25 mouse cellular contexts compared by ENCODE assay signal in genomic region chr5:111942792-111943191, GRCm38 (mm10).
DNase-seq lines count a peak whose midpoint lies in the region; ATAC-seq and TF ChIP-seq lines count a peak whose summit lies in the region.
"Had no signal": no experiment of that assay in that cellular context is flagged by ENCODE, and none has a peak within 500 bp of the region (broad histone marks: within the 10 kb centered on the region; RNA-seq: fewer than 3 reads in every experiment).

No protein-coding gene starts in this region.

- no peak for TF ChIP-seq POLR2A in myocyte (IDR thresholded peaks at IDR 0.05; ENCODE audit: insufficient read length, low read depth)

- no peak overlapping the region for H3K9ac ChIP-seq in hindbrain, embryonic 12.5 days
- no peak overlapping the region for H3K9ac ChIP-seq in neural tube, embryonic 13.5 days
- no peak overlapping the region for H3K9ac ChIP-seq in neural tube, embryonic 15.5 days (replicated peaks)
- H3K9ac ChIP-seq in midbrain, embryonic 13.5 days (replicated peaks), result no peak overlapping the region
- H3K9ac ChIP-seq: heart, embryonic 15.5 days; kidney, embryonic 15.5 days; liver, embryonic 12.5 days; liver, postnatal 0 days had no signal

- peak overlapping the region; percentile 93 for H3K27ac ChIP-seq in hindbrain, embryonic 12.5 days
- no peak overlapping the region for H3K27ac ChIP-seq in hindbrain, embryonic 10.5 days
- H3K27ac ChIP-seq in neural tube, embryonic 13.5 days (replicated peaks), result peak overlapping the region; percentile 86
- H3K27ac ChIP-seq in neural tube, embryonic 15.5 days (replicated peaks), result no peak overlapping the region
- peak overlapping the region; percentile 93 for H3K27ac ChIP-seq in midbrain, embryonic 13.5 days
- no peak overlapping the region for H3K27ac ChIP-seq in embryonic facial prominence, embryonic 10.5 days (replicated peaks)
- H3K27ac ChIP-seq: heart, embryonic 10.5 days; heart, embryonic 15.5 days; kidney, embryonic 15.5 days; left cerebral cortex, adult 2 months; liver, embryonic 12.5 days had no signal

- H3ac ChIP-seq in myocyte (ENCODE audit: control insufficient read depth, insufficient read length), result no peak overlapping the region

- no peak for ATAC-seq in hindbrain, embryonic 12.5 days (ENCODE audit: low FRiP score)
- no peak for ATAC-seq in neural tube, embryonic 13.5 days (ENCODE audit: low read depth)
- ATAC-seq in neural tube, embryonic 15.5 days (ENCODE audit: low FRiP score), result no peak
- ATAC-seq in midbrain, embryonic 13.5 days, result no peak
- ATAC-seq: inflammation-experienced regulatory T-cells, adult 6 months; liver, embryonic 12.5 days; liver, postnatal 0 days had no signal

- no peaks in the 10 kb centered on the region for H3K9me3 ChIP-seq in hindbrain, embryonic 12.5 days (replicated peaks)
- no peaks in the 10 kb centered on the region for H3K9me3 ChIP-seq in hindbrain, embryonic 10.5 days
- H3K9me3 ChIP-seq in neural tube, embryonic 13.5 days, result no peaks in the 10 kb centered on the region
- no peaks in the 10 kb centered on the region for H3K9me3 ChIP-seq in neural tube, embryonic 15.5 days (replicated peaks)
- no peaks in the 10 kb centered on the region for H3K9me3 ChIP-seq in midbrain, embryonic 13.5 days
- no peaks in the 10 kb centered on the region for H3K9me3 ChIP-seq in embryonic facial prominence, embryonic 10.5 days
- H3K9me3 ChIP-seq: heart, embryonic 10.5 days; heart, embryonic 15.5 days; kidney, embryonic 15.5 days; liver, embryonic 12.5 days; megakaryocyte, embryonic 14.5 days had no signal

- no peak for DNase-seq in hindbrain, embryonic 10.5 days (ENCODE audit: low spot score)
- DNase-seq in embryonic facial prominence, embryonic 10.5 days (ENCODE audit: low spot score), result no peak
- no peak for DNase-seq in cerebellum, adult 11-12 months
- DNase-seq: adrenal gland, adult 8-10 months; cerebellum, postnatal 10 days; gastrocnemius, postnatal 14 days; heart, postnatal 36 days; kidney, adult 18-20 months; liver, postnatal 0 days; thymus, adult 2 months; thymus, postnatal 36 days had no signal

- H3K4me3 ChIP-seq in hindbrain, embryonic 12.5 days, result no peak overlapping the region
- no peak overlapping the region for H3K4me3 ChIP-seq in hindbrain, embryonic 10.5 days
- no peak overlapping the region for H3K4me3 ChIP-seq in neural tube, embryonic 13.5 days
- no peak overlapping the region for H3K4me3 ChIP-seq in neural tube, embryonic 15.5 days (replicated peaks)
- H3K4me3 ChIP-seq in midbrain, embryonic 13.5 days (replicated peaks), result no peak overlapping the region
- H3K4me3 ChIP-seq in myocyte, result no peak overlapping the region
- H3K4me3 ChIP-seq in embryonic facial prominence, embryonic 10.5 days, result no peak overlapping the region
- H3K4me3 ChIP-seq: erythroblast, embryonic 14.5 days; heart, embryonic 10.5 days; heart, embryonic 15.5 days; kidney, embryonic 15.5 days; left cerebral cortex, adult 2 months; liver, embryonic 12.5 days; megakaryocyte, embryonic 14.5 days had no signal

- H3K27me3 ChIP-seq in hindbrain, embryonic 12.5 days, result no peaks in the 10 kb centered on the region
- peaks cover 26% of the 10 kb centered on the region for H3K27me3 ChIP-seq in hindbrain, embryonic 10.5 days (ENCODE audit: insufficient read depth, poor library complexity, severe bottlenecking)
- 0 out of 2 replicates have a peak, but pooled peaks cover 2% of the 10 kb centered on the region for H3K27me3 ChIP-seq in neural tube, embryonic 13.5 days
- H3K27me3 ChIP-seq in neural tube, embryonic 15.5 days (replicated peaks), result no peaks in the 10 kb centered on the region
- H3K27me3 ChIP-seq in midbrain, embryonic 13.5 days, result no peaks in the 10 kb centered on the region
- peaks cover 41% of the 10 kb centered on the region for H3K27me3 ChIP-seq in myocyte (ENCODE audit: control insufficient read depth, insufficient read depth, insufficient read length)
- H3K27me3 ChIP-seq in embryonic facial prominence, embryonic 10.5 days (replicated peaks; ENCODE audit: low read depth, poor library complexity, severe bottlenecking), result peaks cover 30% of the 10 kb centered on the region
- H3K27me3 ChIP-seq: megakaryocyte, embryonic 14.5 days had no signal

- peaks cover 41% of the 10 kb centered on the region for H3K4me1 ChIP-seq in hindbrain, embryonic 12.5 days
- H3K4me1 ChIP-seq in hindbrain, embryonic 10.5 days (replicated peaks), result peaks cover 32% of the 10 kb centered on the region
- peaks cover 25% of the 10 kb centered on the region for H3K4me1 ChIP-seq in neural tube, embryonic 13.5 days (replicated peaks)
- H3K4me1 ChIP-seq in neural tube, embryonic 15.5 days, result peaks cover 18% of the 10 kb centered on the region
- peaks cover 52% of the 10 kb centered on the region for H3K4me1 ChIP-seq in midbrain, embryonic 13.5 days (replicated peaks)
- H3K4me1 ChIP-seq in embryonic facial prominence, embryonic 10.5 days, result peaks cover 19% of the 10 kb centered on the region
- H3K4me1 ChIP-seq: heart, embryonic 15.5 days; liver, embryonic 12.5 days; megakaryocyte, embryonic 14.5 days had no signal

- no peaks in the 10 kb centered on the region for H3K79me2 ChIP-seq in myocyte (ENCODE audit: control insufficient read depth, insufficient read depth)

- no peaks in the 10 kb centered on the region for H3K36me3 ChIP-seq in hindbrain, embryonic 12.5 days
- no peaks in the 10 kb centered on the region for H3K36me3 ChIP-seq in hindbrain, embryonic 10.5 days
- H3K36me3 ChIP-seq in neural tube, embryonic 13.5 days, result no peaks in the 10 kb centered on the region
- no peaks in the 10 kb centered on the region for H3K36me3 ChIP-seq in neural tube, embryonic 15.5 days
- H3K36me3 ChIP-seq in midbrain, embryonic 13.5 days, result no peaks in the 10 kb centered on the region
- no peaks in the 10 kb centered on the region for H3K36me3 ChIP-seq in myocyte (ENCODE audit: control insufficient read depth, insufficient read depth)
- no peaks in the 10 kb centered on the region for H3K36me3 ChIP-seq in embryonic facial prominence, embryonic 10.5 days (replicated peaks)
- H3K36me3 ChIP-seq: G1E; heart, embryonic 10.5 days; heart, embryonic 15.5 days; kidney, embryonic 15.5 days; liver, embryonic 12.5 days had no signal

- no peak overlapping the region for H3K4me2 ChIP-seq in hindbrain, embryonic 12.5 days (replicated peaks)
- H3K4me2 ChIP-seq in neural tube, embryonic 13.5 days, result no peak overlapping the region
- H3K4me2 ChIP-seq in neural tube, embryonic 15.5 days, result no peak overlapping the region
- H3K4me2 ChIP-seq in midbrain, embryonic 13.5 days (replicated peaks), result no peak overlapping the region
- no peak overlapping the region for H3K4me2 ChIP-seq in myocyte (ENCODE audit: low read depth)
- H3K4me2 ChIP-seq: heart, embryonic 15.5 days; kidney, embryonic 15.5 days; liver, embryonic 12.5 days had no signal

- WGBS in hindbrain, embryonic 12.5 days, result 87% methylated on average over 2 of the region's 2 CpGs
- 87% methylated on average over 2 of the region's 2 CpGs for WGBS in hindbrain, embryonic 10.5 days
- WGBS in neural tube, embryonic 13.5 days, result 89% methylated on average over 2 of the region's 2 CpGs
- 97% methylated on average over 2 of the region's 2 CpGs for WGBS in neural tube, embryonic 15.5 days
- 89% methylated on average over 2 of the region's 2 CpGs for WGBS in midbrain, embryonic 13.5 days
- 87% methylated on average over 2 of the region's 2 CpGs for WGBS in embryonic facial prominence, embryonic 10.5 days

TF ChIP-seq in myocyte, 11 proteins besides CTCF, POLR2A, EP300 and RAD21:
- TF ChIP-seq TCF3 (IDR thresholded peaks at IDR 0.05; ENCODE audit: insufficient read length, low read depth) (no peak), MYOD1 (IDR thresholded peaks at IDR 0.05; ENCODE audit: control insufficient read depth in 1 of 3, insufficient read length in 2 of 3, low read depth in 2 of 3) (peak in 2 of 3 experiments; percentile 65 to 73), SRF (IDR thresholded peaks at IDR 0.05; ENCODE audit: control insufficient read depth, insufficient read length, low read depth) (no peak)

Comparison
In these comparisons a context has a peak if more than half of its experiments do, and no peak if none do; other contexts are left out.
1. H3K27ac ChIP-seq: peak in hindbrain, embryonic 12.5 days (single experiment), neural tube, embryonic 13.5 days (single experiment) and midbrain, embryonic 13.5 days (single experiment); none in hindbrain, embryonic 10.5 days (single experiment), neural tube, embryonic 15.5 days (single experiment) and embryonic facial prominence, embryonic 10.5 days (single experiment).